13 mouse cellular contexts compared by ENCODE assay signal in the genomic region with DNA sequence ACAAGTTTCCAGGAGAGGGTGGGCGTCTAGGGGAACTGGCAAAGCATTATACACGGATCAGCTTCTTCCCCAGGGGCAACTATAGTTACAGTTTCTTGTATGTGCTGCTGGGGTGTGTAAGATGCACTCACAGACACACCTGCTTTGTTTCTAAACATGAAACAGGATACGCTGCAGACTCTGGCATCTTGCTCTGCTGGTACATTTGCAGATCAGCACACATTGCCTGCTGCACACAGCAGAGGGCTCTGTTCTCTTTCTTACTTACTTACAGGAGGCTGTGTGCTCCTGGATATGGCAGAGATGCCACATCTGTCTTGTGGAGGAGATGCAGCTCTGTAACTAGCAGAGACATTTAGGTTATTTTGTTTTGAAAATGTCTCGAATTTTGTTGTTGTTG. TPM values are rescaled to one million over a fixed set of nuclear protein-coding genes. Genes with fewer than 3 reads are reported as not detected.
A peak's percentile ranks its signal among the peaks of the same experiment; 100 is the strongest.
DNase-seq lines count a peak whose midpoint lies in the region; ATAC-seq and TF ChIP-seq lines count a peak whose summit lies in the region.
"Had no signal": no experiment of that assay in that cellular context is flagged by ENCODE, and none has a peak within 500 bp of the region (broad histone marks: within the 10 kb centered on the region; RNA-seq: fewer than 3 reads in every experiment).

No protein-coding gene starts in this region.

- intact Hi-C loops in gastrocnemius, postnatal 36 days (cut with DNase I): no loop called here

- in situ Hi-C loops in ES-E14 (cut with MboI; ENCODE audit: low sequenced_read_pairs in 2 of 2, unreplicated experiment in 2 of 2): no loop called here

- H3K27me3 ChIP-seq in heart, embryonic 13.5 days (replicated peaks): no peaks in the 10 kb centered on the region
- H3K27me3 ChIP-seq in heart, embryonic 12.5 days (replicated peaks): no peaks in the 10 kb centered on the region
- no peaks in the 10 kb centered on the region for H3K27me3 ChIP-seq in liver, embryonic 12.5 days (replicated peaks)
- no peaks in the 10 kb centered on the region for H3K27me3 ChIP-seq in liver, embryonic 11.5 days (replicated peaks; ENCODE audit: control insufficient read depth, insufficient read depth, low read length)
- H3K27me3 ChIP-seq: liver, embryonic 15.5 days had no signal

- peaks cover 52% of the 10 kb centered on the region for H3K36me3 ChIP-seq in heart, embryonic 13.5 days
- H3K36me3 ChIP-seq in heart, embryonic 12.5 days: peaks cover 46% of the 10 kb centered on the region
- peaks cover 51% of the 10 kb centered on the region for H3K36me3 ChIP-seq in liver, embryonic 12.5 days
- H3K36me3 ChIP-seq in liver, embryonic 11.5 days (ENCODE audit: control insufficient read depth, insufficient read depth, low read length): peaks cover 6% of the 10 kb centered on the region; the same call in 1 of the 2 replicates
- peaks cover 15% of the 10 kb centered on the region for H3K36me3 ChIP-seq in ES-E14 (ENCODE audit: control insufficient read depth, insufficient read depth, low read length, poor library complexity, severe bottlenecking)

- no peak overlapping the region for H3K9ac ChIP-seq in heart, embryonic 13.5 days
- no peak overlapping the region for H3K9ac ChIP-seq in heart, embryonic 12.5 days
- no peak overlapping the region for H3K9ac ChIP-seq in liver, embryonic 12.5 days
- H3K9ac ChIP-seq in liver, embryonic 11.5 days (ENCODE audit: low read depth, low read length): no peak overlapping the region
- peak overlapping the region; percentile 35; the same call in 1 of the 2 replicates for H3K9ac ChIP-seq in ES-E14 (ENCODE audit: insufficient read depth, low read depth, low read length, poor library complexity, severe bottlenecking)
- H3K9ac ChIP-seq: liver, embryonic 15.5 days had no signal

- H3K27ac ChIP-seq in heart, embryonic 13.5 days (replicated peaks): peak overlapping the region; percentile 36; the same call in 1 of the 2 replicates
- H3K27ac ChIP-seq in heart, embryonic 12.5 days (ENCODE audit: poor library complexity, severe bottlenecking): no peak overlapping the region
- no peak overlapping the region for H3K27ac ChIP-seq in liver, embryonic 12.5 days
- no peak overlapping the region for H3K27ac ChIP-seq in liver, embryonic 11.5 days (ENCODE audit: low read depth, low read length)
- H3K27ac ChIP-seq in ES-E14 (ENCODE audit: insufficient read depth, low read depth, low read length, poor library complexity, severe bottlenecking): no peak overlapping the region
- H3K27ac ChIP-seq: liver, embryonic 15.5 days had no signal

- H3K4me2 ChIP-seq in heart, embryonic 13.5 days: peak overlapping the region; percentile 33
- no peak overlapping the region for H3K4me2 ChIP-seq in heart, embryonic 12.5 days
- peak overlapping the region; percentile 15; the same call in 1 of the 2 replicates for H3K4me2 ChIP-seq in liver, embryonic 12.5 days
- H3K4me2 ChIP-seq in liver, embryonic 11.5 days: no peak overlapping the region
- H3K4me2 ChIP-seq: liver, embryonic 15.5 days had no signal

- peak overlapping the region; percentile 3; the same call in 1 of the 2 replicates for H3K4me3 ChIP-seq in heart, embryonic 13.5 days
- no peak overlapping the region for H3K4me3 ChIP-seq in heart, embryonic 12.5 days
- no peak overlapping the region for H3K4me3 ChIP-seq in liver, embryonic 12.5 days
- no peak overlapping the region for H3K4me3 ChIP-seq in liver, embryonic 11.5 days (ENCODE audit: low read depth, low read length)
- H3K4me3 ChIP-seq in ES-E14 (ENCODE audit: insufficient read depth in 1 of 2, low read depth in 1 of 2, low read length in 2 of 2, poor library complexity in 1 of 2, severe bottlenecking in 1 of 2): peak overlapping the region; percentile 70 to 80; a peak in 3 of 4 replicates
- H3K4me3 ChIP-seq: erythroblast, embryonic 14.5 days; liver, embryonic 15.5 days had no signal

- no peaks in the 10 kb centered on the region for H3K9me3 ChIP-seq in heart, embryonic 13.5 days
- H3K9me3 ChIP-seq in heart, embryonic 12.5 days (replicated peaks): no peaks in the 10 kb centered on the region
- no peaks in the 10 kb centered on the region for H3K9me3 ChIP-seq in liver, embryonic 12.5 days (replicated peaks)
- no peaks in the 10 kb centered on the region for H3K9me3 ChIP-seq in liver, embryonic 11.5 days (ENCODE audit: control insufficient read depth, low read length)
- H3K9me3 ChIP-seq in ES-E14 (ENCODE audit: control insufficient read depth, insufficient read depth, low read depth, low read length): no peaks in the 10 kb centered on the region
- H3K9me3 ChIP-seq: liver, embryonic 15.5 days had no signal

- peaks cover 29% of the 10 kb centered on the region for H3K4me1 ChIP-seq in heart, embryonic 13.5 days
- peaks cover 20% of the 10 kb centered on the region for H3K4me1 ChIP-seq in heart, embryonic 12.5 days (replicated peaks)
- peaks cover 34% of the 10 kb centered on the region for H3K4me1 ChIP-seq in liver, embryonic 12.5 days
- H3K4me1 ChIP-seq in liver, embryonic 11.5 days (replicated peaks; ENCODE audit: control insufficient read depth, insufficient read depth, low read length): peaks cover 18% of the 10 kb centered on the region
- H3K4me1 ChIP-seq in ES-E14 (ENCODE audit: control insufficient read depth in 2 of 2, insufficient read depth in 2 of 2, low read length in 2 of 2, poor library complexity in 1 of 2): peaks cover 3 to 7% of the 10 kb centered on the region in 2 experiments; a peak in 3 of 4 replicates

- ATAC-seq in heart, embryonic 13.5 days (ENCODE audit: extremely low read depth, insufficient number of reproducible peaks, low FRiP score, low TSS enrichment): no peak
- ATAC-seq in heart, embryonic 12.5 days (ENCODE audit: insufficient number of reproducible peaks, low FRiP score): no peak
- ATAC-seq in liver, embryonic 12.5 days: no peak
- no peak for ATAC-seq in liver, embryonic 11.5 days (replicated peaks; ENCODE audit: low FRiP score)

- WGBS in heart, embryonic 13.5 days: 70% methylated on average over 4 of the region's 4 CpGs
- 67% methylated on average over 4 of the region's 4 CpGs for WGBS in heart, embryonic 12.5 days
- 65% methylated on average over 4 of the region's 4 CpGs for WGBS in liver, embryonic 12.5 days (ENCODE audit: insufficient replicate concordance)
- WGBS in liver, embryonic 11.5 days: 73% methylated on average over 4 of the region's 4 CpGs

- no peak for DNase-seq in liver, embryonic 11.5 days (ENCODE audit: low spot score)
- no peak for DNase-seq in ES-E14 (ENCODE audit: low read depth, low spot score)
- DNase-seq in thymus, adult 18-20 months: peak; percentile 10 to 42
- DNase-seq in adrenal gland, postnatal 4 days (ENCODE audit: low spot score in 2 of 2): no peak
- DNase-seq in gastrocnemius, postnatal 36 days: no peak
- DNase-seq: adrenal gland, postnatal 36 days; cerebellum, adult 9-11 months had no signal

TF ChIP-seq in ES-E14, 5 proteins besides CTCF, POLR2A, EP300 and RAD21:
- TF ChIP-seq CHD2 (IDR thresholded peaks at IDR 0.05; ENCODE audit: low read depth, low read length) (no peak), MAFK (IDR thresholded peaks at IDR 0.05; ENCODE audit: insufficient read depth, low read depth, low read length) (no peak), ZNF384 (IDR thresholded peaks at IDR 0.05; ENCODE audit: low read depth, low read length) (no peak), HCFC1 (IDR thresholded peaks at IDR 0.05; ENCODE audit: borderline replicate concordance, insufficient read depth, low read length) (no peak)

RNA-seq across cellular contexts. Expression of gene Mrps5, which starts 3.8 kb away (rescaled TPM):
- polyA plus RNA-seq in heart, embryonic 13.5 days (2015; fragmentation: Nextera tagmentation; extraction: Ambion mirVana): 123 and 136 TPM in 2 replicates
- polyA plus RNA-seq in heart, embryonic 12.5 days (2016; fragmentation: Nextera tagmentation; extraction: Ambion mirVana): 138 and 144 TPM in 2 replicates
- polyA plus RNA-seq in liver, embryonic 12.5 days (2016; fragmentation: Nextera tagmentation; extraction: Ambion mirVana): 132 and 134 TPM in 2 replicates
- polyA plus RNA-seq in liver, embryonic 11.5 days (2014; fragmentation: Nextera tagmentation; extraction: Ambion mirVana): 202 and 214 TPM in 2 replicates
- 187 and 222 TPM in 2 replicates for total RNA-seq in ES-E14 (2012; rRNA removed)
- 100 to 1,000 TPM; 126 to 141 TPM for total RNA-seq in adrenal gland, postnatal 4 days (2021)
- 10 to 100 TPM; 81.4 to 91.4 TPM for total RNA-seq in gastrocnemius, postnatal 36 days (2021)

RNA-seq across cellular contexts. Expression of gene Zfp661, which starts 3.9 kb away (rescaled TPM):
- polyA plus RNA-seq in heart, embryonic 13.5 days (2015; fragmentation: Nextera tagmentation; extraction: Ambion mirVana): 1.8 and 2.5 TPM in 2 replicates
- 2.4 and 2.9 TPM in 2 replicates for polyA plus RNA-seq in heart, embryonic 12.5 days (2016; fragmentation: Nextera tagmentation; extraction: Ambion mirVana)
- 1.8 and 2.0 TPM in 2 replicates for polyA plus RNA-seq in liver, embryonic 12.5 days (2016; fragmentation: Nextera tagmentation; extraction: Ambion mirVana)
- polyA plus RNA-seq in liver, embryonic 11.5 days (2014; fragmentation: Nextera tagmentation; extraction: Ambion mirVana): 3.2 and 4.0 TPM in 2 replicates
- 5.1 and 8.2 TPM in 2 replicates for total RNA-seq in ES-E14 (2012; rRNA removed)
- total RNA-seq in adrenal gland, postnatal 4 days (2021): 1 to 10 TPM; 4.8 to 4.9 TPM
- 1 to 10 TPM; 2.1 TPM for total RNA-seq in gastrocnemius, postnatal 36 days (2021)
- polyA plus RNA-seq: erythroblast, embryonic 14.5 days had no signal

RNA-seq across cellular contexts. Expression of gene Prom2, which starts 49.6 kb away (rescaled TPM):
- 0.10 and 0.19 TPM in 2 replicates for polyA plus RNA-seq in heart, embryonic 13.5 days (2015; fragmentation: Nextera tagmentation; extraction: Ambion mirVana)
- 0.19 and 0.21 TPM in 2 replicates for polyA plus RNA-seq in heart, embryonic 12.5 days (2016; fragmentation: Nextera tagmentation; extraction: Ambion mirVana)
- polyA plus RNA-seq in liver, embryonic 12.5 days (2016; fragmentation: Nextera tagmentation; extraction: Ambion mirVana): not detected in 2 replicates
- 0.23 and 0.25 TPM in 2 replicates for polyA plus RNA-seq in liver, embryonic 11.5 days (2014; fragmentation: Nextera tagmentation; extraction: Ambion mirVana)
- 0.45 and 1.0 TPM in 2 replicates for total RNA-seq in ES-E14 (2012; rRNA removed)
- total RNA-seq in adrenal gland, postnatal 4 days (2021): under 1 TPM; 0.34 to 0.81 TPM
- total RNA-seq in gastrocnemius, postnatal 36 days (2021): not detected
- total RNA-seq: gastrocnemius, postnatal 4 days had no signal
- polyA plus RNA-seq: erythroblast, embryonic 14.5 days; liver, embryonic 15.5 days had no signal

Comparison
In these comparisons a context has a peak if more than half of its experiments do, and no peak if none do; other contexts are left out.
1. H3K4me2 ChIP-seq: peak in heart, embryonic 13.5 days (single experiment) and liver, embryonic 12.5 days (single experiment); none in heart, embryonic 12.5 days (single experiment) and liver, embryonic 11.5 days (single experiment).
2. H3K4me3 ChIP-seq: peak in heart, embryonic 13.5 days (single experiment) and ES-E14 (2 of 2); none in heart, embryonic 12.5 days (single experiment), liver, embryonic 12.5 days (single experiment) and liver, embryonic 11.5 days (single experiment).
3. DNase-seq: peak in thymus, adult 18-20 months (2 of 2); none in liver, embryonic 11.5 days (single experiment), ES-E14 (single experiment), adrenal gland, postnatal 4 days (0 of 2) and gastrocnemius, postnatal 36 days (0 of 2).